Mouse (Mus musculus) limb, embryonic 14.5 days (tissue): ENCODE measurements at regions not wholly inside any gene's neighbourhood (a gene's known extent, or its start where the extent isn't known, plus 50 kb on each side); places are given as distances from the start of the nearest gene placed in this dataset.

ENCODE experiments used
- ATAC-seq: fragments of 200-750 bp; cut with Nextera tagmentation; 2 replicates; pipeline ENCODE4 v1.8.0; 2017; ENCODE audit warnings: low read depth, moderate number of reproducible peaks, moderate TSS enrichment; ENCODE audit not compliant: low FRiP score
- DNase-seq: peaks from one replicate; pipeline ENCODE4 v3.0.0-alpha.2; 2015; ENCODE audit warnings: low spot score
- H3K27ac ChIP-seq: fragments of 300-500 bp; sonication (generic); replicated peaks from 2 replicates; pipeline ENCODE4 v1.5.1; 2014; ENCODE audit warnings: low read depth, mild to moderate bottlenecking, low read length, moderate library complexity, mixed read lengths
- H3K27me3 ChIP-seq: fragments of 300-500 bp; sonication (generic); 2 replicates; pipeline ENCODE4 v1.6.1; 2014; ENCODE audit warnings: low read length, mixed read lengths; ENCODE audit not compliant: control insufficient read depth, insufficient read depth
- H3K36me3 ChIP-seq: fragments of 300-500 bp; sonication (generic); 2 replicates; pipeline ENCODE4 v1.6.1; 2014; ENCODE audit warnings: mild to moderate bottlenecking, low read length, moderate library complexity, mixed read lengths; ENCODE audit not compliant: control insufficient read depth, insufficient read depth
- H3K4me1 ChIP-seq: fragments of 300-500 bp; sonication (generic); 2 replicates; pipeline ENCODE4 v1.6.1; 2014; ENCODE audit warnings: antibody characterized with exemption, low read length, mixed read lengths; ENCODE audit not compliant: control insufficient read depth, insufficient read depth
- H3K4me2 ChIP-seq: fragments of 300-500 bp; sonication (generic); replicated peaks from 2 replicates; pipeline ENCODE4 v1.6.1; 2014; ENCODE audit warnings: low read depth, mild to moderate bottlenecking, low read length, moderate library complexity; ENCODE audit not compliant: severe bottlenecking
- H3K4me3 ChIP-seq: fragments of 300-500 bp; sonication (generic); replicated peaks from 2 replicates; pipeline ENCODE4 v1.5.1; 2014; ENCODE audit warnings: low read length
- H3K9ac ChIP-seq: fragments of 300-500 bp; sonication (generic); 2 replicates; pipeline ENCODE4 v1.6.1; 2014; ENCODE audit warnings: mild to moderate bottlenecking, low read depth, low read length, moderate library complexity; ENCODE audit not compliant: severe bottlenecking
- H3K9me3 ChIP-seq: fragments of 300-500 bp; sonication (generic); 2 replicates; pipeline ENCODE4 v1.6.1; 2016; ENCODE audit warnings: low read length; ENCODE audit not compliant: control insufficient read depth
- POLR2A ChIP-seq: fragments of 200-500 bp; IDR thresholded peaks from 2 replicates; pipeline ENCODE4 v1.8.0; 2012; ENCODE audit warnings: inconsistent platforms, mild to moderate bottlenecking, moderate library complexity, borderline replicate concordance; ENCODE audit not compliant: insufficient read depth, insufficient read length; ENCODE audit errors: extremely low read depth
- WGBS: fragments of 180-500 bp; shearing (Covaris S2); extraction: QIAGEN DNeasy Blood & Tissue Kit; methylation state at CpG from one replicate; pipeline ENCODE4 v1.1.7; 2014; 5-methylcytosine and 5-hydroxymethylcytosine counted together

DNA sequence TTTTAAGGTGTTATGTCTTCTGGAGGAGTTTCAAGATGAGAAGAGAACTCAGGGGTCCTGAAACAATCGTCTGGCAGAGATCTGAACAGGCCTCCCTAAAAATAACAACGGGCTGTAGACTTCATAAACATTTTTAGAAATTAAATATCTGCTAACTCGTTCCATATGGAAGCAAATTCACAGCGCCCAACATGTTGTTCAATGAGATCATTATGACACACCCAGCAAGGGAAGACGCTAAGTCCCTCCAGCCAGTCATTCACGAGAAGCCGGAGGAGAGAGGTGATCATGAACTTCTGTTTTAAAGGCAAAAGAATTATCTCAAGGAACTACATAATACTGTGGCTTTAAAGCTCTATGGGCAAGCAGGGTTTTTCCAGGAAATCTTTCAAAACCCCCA, 334.8 kb downstream of the Efna5 start:
- TF ChIP-seq POLR2A: no peak
- no peak overlapping the region for H3K27ac ChIP-seq
- ATAC-seq (no peak), DNase-seq (peak; percentile 45)
- no peaks in the 10 kb centered on the region for H3K9me3 ChIP-seq
- H3K9ac ChIP-seq: no peak overlapping the region
- WGBS: 38% methylated on average over 7 of the region's 7 CpGs
- peaks cover 17% of the 10 kb centered on the region; the same call in 1 of the 2 replicates for H3K27me3 ChIP-seq
- H3K4me1 ChIP-seq: peaks cover 10% of the 10 kb centered on the region
- H3K4me3 ChIP-seq: no peak overlapping the region
- no peaks in the 10 kb centered on the region for H3K36me3 ChIP-seq
- H3K4me2 ChIP-seq: no peak overlapping the region

DNA sequence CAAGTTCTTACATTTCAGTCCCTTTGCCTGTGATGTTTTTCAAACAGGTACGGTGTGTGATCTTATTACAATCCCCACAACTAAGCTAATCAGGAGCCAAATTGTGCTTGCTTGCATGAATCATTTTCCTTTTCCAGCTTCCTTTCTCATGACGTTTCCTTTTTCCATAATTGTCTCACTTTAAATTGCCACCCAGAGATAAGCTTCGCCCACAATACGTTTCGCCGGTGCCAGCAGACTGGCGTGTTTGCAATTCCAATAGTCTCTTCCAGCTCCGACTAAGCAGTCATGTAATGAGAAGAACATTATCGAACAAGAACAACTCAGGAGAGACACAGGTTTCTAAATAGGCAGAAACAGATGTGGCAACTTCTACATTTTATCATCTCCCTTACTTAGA, 335.8 kb downstream of the Efna5 start:
- Histone ChIP-seq H3K4me2 (no peak overlapping the region), H3K36me3 (no peaks in the 10 kb centered on the region), H3K9ac (no peak overlapping the region), H3K27me3 (peaks cover 17% of the 10 kb centered on the region; the same call in 1 of the 2 replicates), H3K4me3 (no peak overlapping the region), H3K4me1 (peaks cover 10% of the 10 kb centered on the region), H3K9me3 (no peaks in the 10 kb centered on the region), H3K27ac (no peak overlapping the region)
- 43% methylated on average over 9 of the region's 9 CpGs for WGBS
- no peak for TF ChIP-seq POLR2A
- DNase-seq (no peak), ATAC-seq (no peak)

DNA sequence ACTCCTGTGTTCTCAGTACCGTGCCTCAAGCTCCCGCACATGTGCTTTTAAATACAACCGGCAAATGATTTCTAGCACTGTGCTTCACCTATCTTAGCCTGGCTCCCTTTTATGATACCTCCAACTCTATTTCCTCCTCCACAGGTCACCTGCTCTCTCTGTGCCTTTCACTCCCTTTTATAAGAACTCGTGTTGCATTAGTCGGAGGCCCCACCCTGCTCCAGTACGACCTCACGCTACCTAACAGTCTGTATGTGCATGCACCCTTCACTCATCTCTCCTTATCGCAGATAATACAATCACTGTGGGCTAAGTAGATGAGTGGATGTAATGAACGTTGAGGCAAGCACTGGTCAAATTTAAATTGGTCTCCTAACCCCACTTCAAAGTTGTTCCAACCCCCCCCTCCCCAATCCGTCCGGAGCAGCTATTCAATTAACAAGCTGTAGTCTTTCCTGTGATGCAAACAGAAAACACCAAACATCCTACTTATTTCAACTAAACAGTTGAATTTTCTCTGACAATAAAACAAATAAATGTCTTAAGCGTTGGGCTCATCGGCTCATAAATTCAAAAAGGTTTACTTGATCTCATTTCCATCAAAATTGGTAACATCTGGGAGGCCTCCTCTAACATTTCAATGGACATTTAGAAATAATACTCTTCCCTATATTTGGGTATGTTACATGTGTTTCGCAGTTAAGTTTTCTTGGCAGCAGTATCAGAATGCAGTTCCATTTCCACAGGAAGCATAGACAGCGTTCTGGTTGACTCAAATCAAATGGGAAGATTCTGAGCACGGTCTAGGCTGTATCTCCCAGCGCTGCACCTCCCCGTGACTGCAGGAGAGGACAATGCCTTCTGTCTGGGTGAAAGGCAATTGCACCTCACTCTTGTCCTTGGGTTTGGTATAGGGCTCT, 337.8 kb downstream of the Efna5 start:
- Histone ChIP-seq H3K9me3 (no peaks in the 10 kb centered on the region), H3K4me3 (no peak overlapping the region), H3K4me1 (peaks cover 10% of the 10 kb centered on the region), H3K27ac (no peak overlapping the region), H3K9ac (no peak overlapping the region), H3K36me3 (no peaks in the 10 kb centered on the region), H3K27me3 (peaks cover 17% of the 10 kb centered on the region; the same call in 1 of the 2 replicates), H3K4me2 (no peak overlapping the region)
- no peak for TF ChIP-seq POLR2A
- ATAC-seq (no peak), DNase-seq (no peak)
- WGBS: 50% methylated on average over 18 of the region's 18 CpGs

DNA sequence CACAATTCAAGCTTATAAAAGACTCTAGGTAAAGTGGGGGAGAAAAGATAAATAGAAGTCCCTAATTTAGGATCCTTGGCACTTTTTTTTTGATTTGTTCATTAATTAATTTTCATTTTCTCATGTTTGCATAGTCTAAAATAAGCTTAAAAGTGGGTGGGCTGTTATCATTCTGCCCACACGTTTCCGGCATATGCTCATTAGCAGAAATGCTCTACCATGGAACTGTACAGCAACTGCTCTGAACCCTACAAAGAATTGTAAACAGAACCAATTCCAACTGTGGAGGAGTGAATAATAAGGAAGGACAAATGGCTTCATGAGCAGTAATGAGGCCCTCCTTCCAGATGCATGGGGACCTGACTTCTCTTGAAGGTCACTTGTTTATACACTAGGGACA, 351.2 kb downstream of the Efna5 start:
- H3K36me3 ChIP-seq: no peaks in the 10 kb centered on the region
- ATAC-seq: no peak
- 79% methylated on average over 2 of the region's 2 CpGs for WGBS
- TF ChIP-seq POLR2A: no peak
- no peaks in the 10 kb centered on the region for H3K4me1 ChIP-seq
- H3K4me3 ChIP-seq: no peak overlapping the region
- H3K9ac ChIP-seq: no peak overlapping the region
- no peaks in the 10 kb centered on the region for H3K27me3 ChIP-seq
- DNase-seq: no peak
- no peak overlapping the region for H3K4me2 ChIP-seq
- H3K27ac ChIP-seq: no peak overlapping the region
- no peaks in the 10 kb centered on the region for H3K9me3 ChIP-seq

DNA sequence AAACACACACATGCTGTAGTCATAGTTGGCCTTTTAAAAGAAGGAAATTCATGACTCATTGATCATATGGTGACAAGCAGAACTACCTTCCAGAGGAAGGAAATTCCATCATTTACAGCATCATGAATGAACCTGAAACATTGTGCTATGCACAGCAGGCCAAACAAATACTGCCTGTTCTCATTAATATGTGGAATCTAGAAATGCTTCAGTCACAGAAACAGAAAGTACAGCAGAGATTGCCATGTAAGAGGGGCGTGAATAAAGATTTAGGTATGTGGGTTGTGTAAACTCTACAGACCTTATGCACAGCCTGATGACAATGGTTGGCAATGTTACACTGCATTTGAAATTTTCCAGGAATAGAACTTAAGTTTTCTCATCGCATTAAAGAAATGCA, 353.6 kb downstream of the Efna5 start:
- Histone ChIP-seq H3K27me3 (no peaks in the 10 kb centered on the region), H3K4me1 (peaks cover 3% of the 10 kb centered on the region; the same call in 1 of the 2 replicates), H3K9me3 (no peaks in the 10 kb centered on the region), H3K4me3 (no peak overlapping the region), H3K36me3 (no peaks in the 10 kb centered on the region), H3K9ac (no peak overlapping the region), H3K27ac (no peak overlapping the region), H3K4me2 (no peak overlapping the region)
- WGBS: 78% methylated on average over 2 of the region's 2 CpGs
- no peak for TF ChIP-seq POLR2A
- ATAC-seq: no peak
- DNase-seq: no peak
